Mouse (Mus musculus) lung, adult 2 months (tissue): ENCODE measurements at regions not wholly inside any gene's neighbourhood (a gene's known extent, or its start where the extent isn't known, plus 50 kb on each side); places are given as distances from the start of the nearest gene placed in this dataset.
A peak's percentile ranks its signal among the peaks of the same experiment; 100 is the strongest.

Experiments
- DNase-seq: peaks from one replicate; pipeline ENCODE4 v3.0.0; 2022
- H3K4me1 ChIP-seq: fragments of 200-500 bp; 2 replicates; pipeline ENCODE4 v1.6.1; 2011; ENCODE audit warnings: low read length; ENCODE audit not compliant: control insufficient read depth, insufficient read depth
- H3K4me3 ChIP-seq: fragments of 200-500 bp; replicated peaks from 2 replicates; pipeline ENCODE3; 2011; ENCODE audit warnings: low read depth, mild to moderate bottlenecking, control low read depth, low read length; ENCODE audit errors: extremely low read depth
- CTCF ChIP-seq: fragments of 200-500 bp; IDR thresholded peaks from 2 replicates; pipeline ENCODE4 v1.5.1; 2011; ENCODE audit warnings: mild to moderate bottlenecking, low read length, control low read depth; ENCODE audit not compliant: insufficient read depth
- POLR2A ChIP-seq: fragments of 200-500 bp; IDR thresholded peaks from 2 replicates; pipeline ENCODE4 v1.6.1; 2011; ENCODE audit warnings: low read depth, mild to moderate bottlenecking, control low read depth, low read length, borderline replicate concordance; ENCODE audit errors: extremely low read depth
- WGBS: fragments of 180-500 bp; shearing (Covaris S2); methylation state at CpG from one replicate; pipeline ENCODE4 v1.1.7; 2018; 5-methylcytosine and 5-hydroxymethylcytosine counted together

- DNase-seq: peak; percentile 7
- TF ChIP-seq CTCF (no peak), POLR2A (no peak)
- Histone ChIP-seq H3K4me1 (peaks cover 6% of the 10 kb centered on the region), H3K4me3 (peak overlapping the region; percentile 17)
- 39% methylated on average over 17 of the region's 17 CpGs for WGBS
These were observed 65.3 kb upstream of the Pomp start for GRCm38 (mm10) chr5:147794711-147795532.

GRCm38 (mm10) chr5:147793059-147793458 is 67.2 kb upstream of the Pomp start:
- no peak for DNase-seq
- TF ChIP-seq POLR2A (no peak), CTCF (no peak)
- peaks cover 6% of the 10 kb centered on the region for H3K4me1 ChIP-seq
- WGBS: 56% methylated on average over 9 of the region's 9 CpGs
- H3K4me3 ChIP-seq: no peak overlapping the region

DNA sequence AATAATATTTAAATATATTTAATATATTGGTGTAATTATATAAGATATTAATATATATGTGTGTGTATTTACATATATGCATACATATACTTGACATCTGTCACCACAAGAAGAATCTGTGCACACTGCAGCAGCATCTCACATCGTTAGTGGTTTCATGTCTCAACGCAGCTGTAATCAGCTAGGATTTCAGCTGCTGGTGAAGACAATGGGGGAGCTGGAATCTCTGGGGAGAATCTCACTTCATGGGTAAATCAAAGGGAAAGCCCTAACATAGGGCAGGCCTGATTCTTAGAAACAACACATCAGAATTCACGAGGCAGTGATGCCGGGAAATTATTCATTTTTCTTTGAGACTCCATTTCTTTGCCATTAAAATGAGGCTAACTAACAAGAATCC is 66.8 kb upstream of the Flt1 start:
- 80% methylated on average over 4 of the region's 4 CpGs for WGBS
- no peak overlapping the region for H3K4me3 ChIP-seq
- TF ChIP-seq CTCF (no peak), POLR2A (no peak)
- peaks cover 6% of the 10 kb centered on the region for H3K4me1 ChIP-seq
- DNase-seq: no peak

- no peak for DNase-seq
- TF ChIP-seq CTCF: no peak
- H3K4me1 ChIP-seq: peaks cover 6% of the 10 kb centered on the region
- H3K4me3 ChIP-seq: no peak overlapping the region
These were observed 65.3 kb upstream of the Flt1 start for GRCm38 (mm10) chr5:147791121-147791520.

DNA sequence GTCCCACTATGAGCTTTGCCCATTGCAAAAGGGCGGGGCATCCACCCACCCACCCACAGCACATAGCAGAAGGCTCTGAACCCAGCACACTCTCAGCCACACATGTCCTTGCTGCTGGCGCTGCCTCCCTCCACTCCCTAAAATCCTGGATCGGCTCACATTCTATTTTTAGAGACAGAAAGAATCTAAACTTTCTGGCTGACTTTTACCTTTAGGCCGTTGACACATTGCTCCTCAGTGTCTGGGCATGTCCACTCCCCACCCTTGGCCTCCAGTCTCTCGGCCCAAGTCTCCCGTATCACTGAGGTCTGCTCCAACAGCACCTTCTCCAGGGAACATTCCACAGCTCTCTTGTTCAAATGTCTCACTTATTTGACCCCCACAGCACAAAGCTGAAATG is 62.7 kb upstream of the Flt1 start:
- TF ChIP-seq CTCF (no peak), POLR2A (no peak)
- 66% methylated on average over 6 of the region's 6 CpGs for WGBS
- H3K4me3 ChIP-seq: no peak overlapping the region
- no peaks in the 10 kb centered on the region for H3K4me1 ChIP-seq
- DNase-seq: no peak

DNA sequence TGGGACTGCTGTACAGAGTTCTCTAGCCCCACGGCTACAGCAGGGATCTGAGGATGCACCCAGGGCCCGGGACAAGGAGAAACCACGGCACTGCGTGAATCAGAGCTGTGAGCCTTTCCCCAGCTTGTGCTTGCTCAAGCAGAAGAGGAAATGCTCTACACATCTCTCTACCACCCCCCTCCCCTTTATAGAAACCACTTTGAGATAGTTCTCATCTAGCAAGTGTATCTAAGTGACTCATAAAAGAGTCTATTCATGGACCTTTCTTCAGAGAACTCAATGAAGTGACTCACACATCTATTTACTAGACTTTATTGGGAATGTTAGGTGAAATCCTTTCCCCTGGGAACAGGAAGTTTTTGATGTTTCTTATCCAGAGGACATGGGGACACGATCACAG is 61.0 kb upstream of the Flt1 start:
- 36% methylated on average over 5 of the region's 5 CpGs for WGBS
- no peak for TF ChIP-seq POLR2A
- TF ChIP-seq CTCF: no peak
- H3K4me3 ChIP-seq: no peak overlapping the region
- no peaks in the 10 kb centered on the region for H3K4me1 ChIP-seq
- DNase-seq: no peak

DNA sequence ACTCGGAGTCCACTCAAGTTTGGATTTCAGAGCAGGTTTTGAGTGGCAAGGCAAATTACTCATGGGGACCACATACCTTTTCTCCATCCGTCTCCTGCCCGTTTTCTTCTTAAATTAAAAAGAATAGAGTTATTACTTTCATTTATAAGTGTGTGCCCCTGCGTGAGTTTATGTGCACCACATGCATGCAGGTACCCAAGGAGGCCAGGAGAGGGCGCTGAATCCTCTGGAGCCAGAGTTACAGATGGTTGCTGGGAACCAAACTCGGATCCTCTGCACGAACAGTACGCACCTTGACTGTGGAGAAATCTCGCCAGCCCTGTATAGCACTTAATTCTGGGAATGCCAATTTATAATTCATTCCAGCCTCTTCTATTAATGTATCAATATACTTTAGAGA is 58.3 kb upstream of the Flt1 start:
- DNase-seq: no peak
- no peak for TF ChIP-seq CTCF
- TF ChIP-seq POLR2A: no peak
- 92% methylated on average over 9 of the region's 9 CpGs for WGBS
- no peak overlapping the region for H3K4me3 ChIP-seq
- H3K4me1 ChIP-seq: no peaks in the 10 kb centered on the region

DNA sequence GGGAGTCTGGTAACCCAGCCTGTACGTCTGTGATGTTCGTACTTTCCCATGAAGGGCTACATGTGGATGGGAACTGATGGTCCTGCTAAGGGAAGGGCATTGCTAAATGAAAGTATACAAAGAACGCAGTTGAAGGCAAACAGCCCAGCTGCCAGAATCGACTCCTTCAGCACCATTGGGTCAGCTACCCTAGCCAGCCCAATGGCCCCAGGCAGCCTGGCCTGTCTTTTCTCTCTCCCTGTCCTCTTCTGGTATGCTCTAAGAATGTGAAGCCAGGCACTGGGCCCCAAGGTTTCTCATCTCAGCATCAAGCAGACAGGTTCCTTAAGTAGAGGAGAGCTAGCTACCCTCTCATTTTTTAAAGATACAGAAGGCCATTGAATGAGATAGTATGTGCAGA is 57.7 kb upstream of the Flt1 start:
- no peak for DNase-seq
- TF ChIP-seq POLR2A: no peak
- TF ChIP-seq CTCF: no peak
- WGBS: 65% methylated on average over 4 of the region's 4 CpGs
- H3K4me3 ChIP-seq: no peak overlapping the region
- no peaks in the 10 kb centered on the region for H3K4me1 ChIP-seq

DNA sequence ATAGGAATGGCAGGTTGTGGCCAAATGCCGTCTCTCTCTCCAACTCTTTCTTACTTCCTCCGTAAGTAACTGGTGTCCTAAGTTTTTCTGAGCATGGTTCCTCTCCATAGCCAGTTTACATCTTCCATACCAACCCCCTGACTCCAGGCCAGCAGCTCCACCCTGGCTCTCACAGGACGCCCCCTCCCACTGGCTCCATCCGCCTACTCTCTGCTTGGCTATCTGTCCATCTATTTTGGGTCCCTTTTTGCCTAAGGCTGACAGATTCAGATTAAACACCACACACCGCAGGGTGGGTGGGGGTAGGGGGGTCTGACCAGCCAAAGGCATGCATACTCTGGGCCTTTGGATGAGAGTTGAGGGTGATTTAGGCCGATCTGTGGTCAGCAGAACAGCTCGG is 57.0 kb upstream of the Flt1 start:
- TF ChIP-seq CTCF (no peak), POLR2A (no peak)
- no peaks in the 10 kb centered on the region for H3K4me1 ChIP-seq
- WGBS: 65% methylated on average over 7 of the region's 7 CpGs
- no peak for DNase-seq
- no peak overlapping the region for H3K4me3 ChIP-seq

GRCm38 (mm10) chr5:147782241-147782681 is 56.5 kb upstream of the Flt1 start:
- DNase-seq: no peak
- no peak overlapping the region for H3K4me3 ChIP-seq
- WGBS: 38% methylated on average over 8 of the region's 8 CpGs
- TF ChIP-seq POLR2A (no peak), CTCF (no peak)
- H3K4me1 ChIP-seq: no peaks in the 10 kb centered on the region
